Mouse (Mus musculus): ENCODE results near the gene Camsap3. TPM values are rescaled to one million over a fixed set of nuclear protein-coding genes. Genes with fewer than 3 reads are reported as not detected.
"Not testable (repeated sequence)": the region's sequence is repeated elsewhere in the genome, so short reads cannot be mapped to it uniquely, and the experiment has no call there.

Gene Camsap3
- polyA plus RNA-seq, 1 experiment, result 33.1 TPM

- no peak overlapping the region for H3K4me3 ChIP-seq (replicated peaks; ENCODE audit: extremely low read depth, low read depth, low read length)
- 88% methylated on average over 3 of the region's 3 CpGs for WGBS
- DNase-seq, result no peak
- TF ChIP-seq POLR2A (IDR thresholded peaks at IDR 0.05; ENCODE audit: borderline replicate concordance, extremely low read depth, low read depth, low read length) (no peak), CTCF (IDR thresholded peaks at IDR 0.05; ENCODE audit: insufficient read depth, low read length) (no peak)
- H3K4me1 ChIP-seq (ENCODE audit: control insufficient read depth, insufficient read depth, low read length), result no peaks in the 10 kb centered on the region
Observed at GRCm38 (mm10) chr8:3574546-3574945, 12.5 kb upstream of the Camsap3 start.

- DNase-seq, result no peak
- whole genome bisulfite sequencing, result 52% methylated on average over 15 of the region's 15 CpGs
Observed at GRCm38 (mm10) chr8:3576211-3576960, 10.7 kb upstream of the Camsap3 start.

GRCm38 (mm10) chr8:3579390-3580364 is 7.4 kb upstream of the Camsap3 start:
- Histone ChIP-seq H3K4me1 (ENCODE audit: control insufficient read depth, insufficient read depth, low read length) (no peaks in the 10 kb centered on the region), H3K4me3 (replicated peaks; ENCODE audit: extremely low read depth, low read depth, low read length) (no peak overlapping the region)
- 63% methylated on average over 9 of the region's 9 CpGs for WGBS
- TF ChIP-seq POLR2A (IDR thresholded peaks at IDR 0.05; ENCODE audit: borderline replicate concordance, extremely low read depth, low read depth, low read length) (no peak), CTCF (IDR thresholded peaks at IDR 0.05; ENCODE audit: insufficient read depth, low read length) (no peak)
- DNase-seq, result no peak

More at GRCm38 (mm10) chr8:3576211-3576960, 10.7 kb upstream of the Camsap3 start:
- Histone ChIP-seq H3K4me1 (ENCODE audit: control insufficient read depth, insufficient read depth, low read length) (no peaks in the 10 kb centered on the region), H3K4me3 (replicated peaks; ENCODE audit: extremely low read depth, low read depth, low read length) (no peak overlapping the region)
- TF ChIP-seq POLR2A (IDR thresholded peaks at IDR 0.05; ENCODE audit: borderline replicate concordance, extremely low read depth, low read depth, low read length) (no peak), CTCF (IDR thresholded peaks at IDR 0.05; ENCODE audit: insufficient read depth, low read length) (no peak)

- not testable (repeated sequence) for H3K4me1 ChIP-seq (ENCODE audit: control insufficient read depth, insufficient read depth, low read length); DNase-seq; H3K4me3 ChIP-seq (replicated peaks; ENCODE audit: extremely low read depth, low read depth, low read length)
- WGBS, result 72% methylated on average over 3 of the region's 3 CpGs
Observed at GRCm38 (mm10) chr8:3581961-3582360, 5.1 kb upstream of the Camsap3 start.

- TF ChIP-seq POLR2A (IDR thresholded peaks at IDR 0.05; ENCODE audit: borderline replicate concordance, extremely low read depth, low read depth, low read length) (no peak), CTCF (IDR thresholded peaks at IDR 0.05; ENCODE audit: insufficient read depth, low read length) (no peak)
- no peak overlapping the region for H3K4me3 ChIP-seq (replicated peaks; ENCODE audit: extremely low read depth, low read depth, low read length)
Observed at GRCm38 (mm10) chr8:3586452-3586851, 641 bp upstream of the Camsap3 start.

GRCm38 (mm10) chr8:3587391-3588257 is 531 bp downstream of the Camsap3 start:
- Histone ChIP-seq H3K4me3 (replicated peaks; ENCODE audit: extremely low read depth, low read depth, low read length) (peak overlapping the region; percentile 65), H3K4me1 (ENCODE audit: control insufficient read depth, insufficient read depth, low read length) (no peaks in the 10 kb centered on the region)
- under 1% methylated on average over 77 of the region's 77 CpGs for WGBS
- no peak for TF ChIP-seq CTCF (IDR thresholded peaks at IDR 0.05; ENCODE audit: insufficient read depth, low read length)
- peak; percentile 58; the same call in 1 of the 2 replicates for TF ChIP-seq POLR2A (IDR thresholded peaks at IDR 0.05; ENCODE audit: borderline replicate concordance, extremely low read depth, low read depth, low read length)
- peak; percentile 70 for DNase-seq

More at GRCm38 (mm10) chr8:3586452-3586851, 641 bp upstream of the Camsap3 start:
- DNase-seq, result no peak
- 79% methylated on average over 2 of the region's 2 CpGs for WGBS
- no peaks in the 10 kb centered on the region for H3K4me1 ChIP-seq (ENCODE audit: control insufficient read depth, insufficient read depth, low read length)

- DNase-seq, result no peak
- 13% methylated on average over 11 of the region's 11 CpGs for WGBS
- no peak for TF ChIP-seq POLR2A (IDR thresholded peaks at IDR 0.05; ENCODE audit: borderline replicate concordance, extremely low read depth, low read depth, low read length)
- TF ChIP-seq CTCF (IDR thresholded peaks at IDR 0.05; ENCODE audit: insufficient read depth, low read length), result no peak
Observed at GRCm38 (mm10) chr8:3588258-3588633, 1.2 kb downstream of the Camsap3 start.

GRCm38 (mm10) chr8:3593470-3593869 is 6.4 kb downstream of the Camsap3 start:
- DNase-seq, result no peak

More at GRCm38 (mm10) chr8:3588258-3588633, 1.2 kb downstream of the Camsap3 start:
- H3K4me1 ChIP-seq (ENCODE audit: control insufficient read depth, insufficient read depth, low read length), result no peaks in the 10 kb centered on the region
- H3K4me3 ChIP-seq (replicated peaks; ENCODE audit: extremely low read depth, low read depth, low read length), result peak overlapping the region; percentile 63

GRCm38 (mm10) chr8:3594466-3594865 is 7.4 kb downstream of the Camsap3 start:
- Histone ChIP-seq H3K4me3 (replicated peaks; ENCODE audit: extremely low read depth, low read depth, low read length) (no peak overlapping the region), H3K4me1 (ENCODE audit: control insufficient read depth, insufficient read depth, low read length) (no peaks in the 10 kb centered on the region)
- 71% methylated on average over 2 of the region's 2 CpGs for WGBS
- TF ChIP-seq POLR2A (IDR thresholded peaks at IDR 0.05; ENCODE audit: borderline replicate concordance, extremely low read depth, low read depth, low read length) (no peak), CTCF (IDR thresholded peaks at IDR 0.05; ENCODE audit: insufficient read depth, low read length) (no peak)
- DNase-seq, result no peak

More at GRCm38 (mm10) chr8:3593470-3593869, 6.4 kb downstream of the Camsap3 start:
- TF ChIP-seq POLR2A (IDR thresholded peaks at IDR 0.05; ENCODE audit: borderline replicate concordance, extremely low read depth, low read depth, low read length) (no peak), CTCF (IDR thresholded peaks at IDR 0.05; ENCODE audit: insufficient read depth, low read length) (no peak)
- H3K4me3 ChIP-seq (replicated peaks; ENCODE audit: extremely low read depth, low read depth, low read length), result no peak overlapping the region
- 55% methylated on average over 3 of the region's 3 CpGs for WGBS
- H3K4me1 ChIP-seq (ENCODE audit: control insufficient read depth, insufficient read depth, low read length), result no peaks in the 10 kb centered on the region
